ENCODE assay signal across 9 mouse cellular contexts in the genomic region with DNA sequence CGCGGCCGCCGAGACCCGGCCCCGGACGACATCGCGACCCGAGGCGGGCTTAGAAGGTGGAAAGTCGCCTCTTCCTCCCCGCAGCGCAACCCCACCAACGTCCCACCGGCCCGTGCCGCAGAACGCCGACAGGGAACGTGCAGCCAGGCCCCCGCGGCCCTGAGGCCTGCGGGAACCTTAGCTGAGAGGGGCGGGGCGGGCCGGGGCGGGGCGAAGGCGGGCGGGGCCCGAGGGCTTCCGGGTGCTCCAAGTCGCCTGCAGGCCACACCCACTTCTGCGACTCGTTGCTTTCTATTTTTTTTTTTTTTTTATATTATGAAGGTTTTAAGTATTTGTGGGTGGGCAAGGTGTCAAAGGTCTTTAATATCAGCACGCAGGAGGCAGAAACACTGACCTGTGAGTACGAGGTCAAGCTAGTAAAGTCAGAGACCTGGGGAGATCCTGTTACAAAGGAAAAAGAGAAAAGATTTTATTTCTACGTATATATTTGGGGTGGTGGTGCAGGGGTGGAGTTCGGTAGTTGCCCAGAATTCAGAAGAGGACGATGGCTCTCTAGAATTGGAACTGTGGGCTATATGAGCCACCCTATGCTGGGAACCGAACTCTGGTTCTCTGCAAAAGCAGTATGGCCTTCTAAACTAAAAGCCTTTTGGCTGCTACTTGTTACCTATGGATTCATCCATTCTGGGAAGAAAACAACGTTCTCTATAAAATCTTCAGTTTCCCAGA. TPM values are rescaled to one million over a fixed set of nuclear protein-coding genes. Genes with fewer than 3 reads are reported as not detected.
DNase-seq lines count a peak whose midpoint lies in the region; ATAC-seq lines count a peak whose summit lies in the region.
"Had no signal": no experiment of that assay in that cellular context is flagged by ENCODE, and none has a peak within 500 bp of the region (broad histone marks: within the 10 kb centered on the region; RNA-seq: fewer than 3 reads in every experiment).

No protein-coding gene starts in this region.

- intact Hi-C loops in heart, postnatal 10 days (cut with DNase I) = no loop called here

- ATAC-seq in erythroblast, adult 5-6 weeks (replicated peaks; ENCODE audit: low FRiP score, poor library complexity, severe bottlenecking) = peak; percentile 87
- ATAC-seq in megakaryocyte, adult 5-6 weeks (ENCODE audit: poor library complexity, severe bottlenecking) = peak; percentile 92

- DNase-seq in heart, adult 11 months = peak; percentile 96
- no peak for DNase-seq in heart, postnatal 10 days
- DNase-seq in adrenal gland, postnatal 14 days = peak; percentile 83
- DNase-seq in heart, postnatal 4 days = peak; percentile 72
- DNase-seq in layer of hippocampus, postnatal 25 days (ENCODE audit: extremely low spot score in 1 of 2, low spot score in 1 of 2) = peak; percentile 35 to 55
- peak; percentile 51 to 69 for DNase-seq in right cerebral cortex, postnatal 10 days (ENCODE audit: low spot score in 2 of 2)

RNA-seq across cellular contexts. Expression of gene Rp9, which starts 1.2 kb away (rescaled TPM):
- 10 to 100 TPM; 45.4 to 45.7 TPM for total RNA-seq in heart, postnatal 10 days (2021)
- 37.6 and 46.1 TPM in 2 replicates for total RNA-seq in adrenal gland, postnatal 14 days (2021)
- total RNA-seq in erythroblast, adult 5-6 weeks (2015; ENCODE audit: low replicate concordance) = 39.6 and 45.8 TPM in 2 replicates
- 24.4 and 53.5 TPM in 2 replicates for total RNA-seq in erythroblast, adult 5-6 weeks (2017; ENCODE audit: low replicate concordance)
- 10 to 100 TPM; 44.7 to 46.9 TPM for total RNA-seq in heart, postnatal 4 days (2021)
- 10 to 100 TPM; 29.2 to 32.4 TPM for total RNA-seq in layer of hippocampus, postnatal 25 days (2021)
- total RNA-seq in megakaryocyte, adult 5-6 weeks (2015) = 107 and 118 TPM in 2 replicates
- total RNA-seq in megakaryocyte, adult 5-6 weeks (2017) = 113 and 155 TPM in 2 replicates

RNA-seq across cellular contexts. Expression of gene Bbs9, which starts 7.2 kb away (rescaled TPM):
- total RNA-seq in heart, postnatal 10 days (2021) = 10 to 100 TPM; 17.5 to 18.7 TPM
- total RNA-seq in adrenal gland, postnatal 14 days (2021) = 14.3 and 18.7 TPM in 2 replicates
- 5.0 and 13.8 TPM in 2 replicates for total RNA-seq in erythroblast, adult 5-6 weeks (2015; ENCODE audit: low replicate concordance)
- 5.3 and 9.2 TPM in 2 replicates for total RNA-seq in erythroblast, adult 5-6 weeks (2017; ENCODE audit: low replicate concordance)
- total RNA-seq in heart, postnatal 4 days (2021) = 10 to 100 TPM; 14.0 to 15.9 TPM
- 10 to 100 TPM; 22.1 to 25.2 TPM for total RNA-seq in layer of hippocampus, postnatal 25 days (2021)
- 7.3 and 12.2 TPM in 2 replicates for total RNA-seq in megakaryocyte, adult 5-6 weeks (2015)
- total RNA-seq in megakaryocyte, adult 5-6 weeks (2017) = 8.2 and 13.2 TPM in 2 replicates

RNA-seq across cellular contexts. Expression of gene Gm17545, which starts 14.2 kb away (rescaled TPM):
- total RNA-seq in heart, postnatal 10 days (2021) = not detected
- total RNA-seq in adrenal gland, postnatal 14 days (2021) = not detected in 2 replicates
- not detected in 2 replicates for total RNA-seq in erythroblast, adult 5-6 weeks (2015; ENCODE audit: low replicate concordance)
- not detected in 2 replicates for total RNA-seq in erythroblast, adult 5-6 weeks (2017; ENCODE audit: low replicate concordance)
- total RNA-seq in heart, postnatal 4 days (2021) = not detected
- not detected for total RNA-seq in layer of hippocampus, postnatal 25 days (2021)
- total RNA-seq in megakaryocyte, adult 5-6 weeks (2015) = not detected in 2 replicates
- total RNA-seq in megakaryocyte, adult 5-6 weeks (2017) = not detected in 2 replicates
- total RNA-seq: adrenal gland, postnatal 4 days had no signal

RNA-seq across cellular contexts. Expression of gene 9530077C05Rik, which starts 57.0 kb away (rescaled TPM):
- total RNA-seq in heart, postnatal 10 days (2021) = under 1 TPM; 0.35 to 0.43 TPM
- 3.6 and 4.9 TPM in 2 replicates for total RNA-seq in adrenal gland, postnatal 14 days (2021)
- 1.5 and 2.3 TPM in 2 replicates for total RNA-seq in erythroblast, adult 5-6 weeks (2015; ENCODE audit: low replicate concordance)
- 1.1 and 2.0 TPM in 2 replicates for total RNA-seq in erythroblast, adult 5-6 weeks (2017; ENCODE audit: low replicate concordance)
- total RNA-seq in heart, postnatal 4 days (2021) = under 1 TPM; 0.70 to 0.76 TPM
- total RNA-seq in layer of hippocampus, postnatal 25 days (2021) = 1 to 10 TPM; 6.0 to 6.8 TPM
- 2.2 and 2.7 TPM in 2 replicates for total RNA-seq in megakaryocyte, adult 5-6 weeks (2015)
- total RNA-seq in megakaryocyte, adult 5-6 weeks (2017) = 3.4 and 5.8 TPM in 2 replicates

Comparison
In these comparisons a context has a peak if more than half of its experiments do, and no peak if none do; other contexts are left out.
1. DNase-seq: peak in heart, adult 11 months (single experiment), adrenal gland, postnatal 14 days (single experiment), heart, postnatal 4 days (single experiment), layer of hippocampus, postnatal 25 days (2 of 2) and right cerebral cortex, postnatal 10 days (2 of 2); none in heart, postnatal 10 days (0 of 2).